Mouse (Mus musculus): ENCODE measurements at regions not wholly inside any gene's neighbourhood (a gene's known extent, or its start where the extent isn't known, plus 50 kb on each side); places are given as distances from the start of the nearest gene placed in this dataset.

DNA sequence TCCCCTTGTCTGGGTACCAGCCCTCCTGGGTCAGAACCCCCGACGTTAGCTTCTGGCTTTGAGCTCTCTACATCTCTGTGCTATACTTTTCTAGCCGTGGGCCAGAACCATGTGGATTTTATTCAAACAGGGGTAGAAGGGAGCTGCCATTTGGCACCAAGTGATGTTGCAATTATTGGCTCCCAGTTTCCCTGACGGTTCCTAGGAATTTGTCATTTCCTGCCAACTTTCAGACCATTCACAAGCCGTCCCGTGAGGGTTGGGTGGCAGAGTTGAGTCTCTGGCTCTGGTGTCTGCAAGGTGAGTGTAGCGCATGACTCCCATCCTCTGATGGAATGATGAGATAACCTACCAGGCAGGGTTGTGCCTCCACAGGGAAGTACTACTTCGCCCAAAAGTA, 181.2 kb upstream of the Zdhhc25 start:
- no peak for DNase-seq
- intact Hi-C loops (cut with DNase I; ENCODE audit: low total_unique reads), result no loop called here

DNA sequence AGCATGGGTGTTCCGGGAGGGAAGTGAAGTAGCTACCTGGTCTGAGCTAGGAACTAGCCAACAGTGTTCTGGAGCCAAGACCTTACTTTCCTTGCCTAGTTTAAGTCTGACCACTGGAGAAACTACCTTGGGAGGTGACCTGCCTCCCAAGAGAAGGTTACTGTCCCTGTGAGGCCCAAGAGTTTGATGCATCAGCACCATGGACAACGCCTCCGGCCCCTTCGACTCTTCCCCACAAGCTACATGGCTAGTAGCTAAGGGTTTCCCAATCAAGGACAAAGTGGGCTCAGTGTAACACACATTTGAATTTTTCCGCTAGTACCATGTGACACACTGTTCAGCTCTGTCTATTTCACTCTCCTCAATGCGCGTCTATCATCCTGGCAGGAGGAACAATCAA, 171.7 kb upstream of the Zdhhc25 start:
- no peak for DNase-seq

DNA sequence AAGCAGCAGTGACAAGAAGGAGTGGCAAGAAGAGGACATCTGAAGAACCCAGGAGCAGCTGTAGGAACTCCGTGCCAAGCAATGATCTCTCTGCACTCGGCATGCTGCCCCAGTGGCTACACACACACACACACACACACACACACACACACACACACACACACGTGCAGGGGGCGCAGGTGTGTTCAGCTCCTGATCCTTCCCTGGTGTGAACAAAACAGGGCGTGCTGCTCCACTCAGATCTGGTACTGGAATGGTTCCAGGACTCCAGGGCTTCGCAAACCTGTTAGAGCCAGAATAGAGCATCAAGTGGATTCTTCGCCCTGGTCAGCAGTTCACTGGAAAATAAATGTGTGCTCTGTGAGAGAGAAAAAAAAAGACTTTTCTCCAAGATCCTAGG, 169.2 kb upstream of the Zdhhc25 start:
- no peak for DNase-seq
- intact Hi-C loops (cut with DNase I; ENCODE audit: low total_unique reads), result no loop called here

More for the DNA sequence above, 171.7 kb upstream of the Zdhhc25 start:
- intact Hi-C loops (cut with DNase I; ENCODE audit: low total_unique reads), result no loop called here

DNA sequence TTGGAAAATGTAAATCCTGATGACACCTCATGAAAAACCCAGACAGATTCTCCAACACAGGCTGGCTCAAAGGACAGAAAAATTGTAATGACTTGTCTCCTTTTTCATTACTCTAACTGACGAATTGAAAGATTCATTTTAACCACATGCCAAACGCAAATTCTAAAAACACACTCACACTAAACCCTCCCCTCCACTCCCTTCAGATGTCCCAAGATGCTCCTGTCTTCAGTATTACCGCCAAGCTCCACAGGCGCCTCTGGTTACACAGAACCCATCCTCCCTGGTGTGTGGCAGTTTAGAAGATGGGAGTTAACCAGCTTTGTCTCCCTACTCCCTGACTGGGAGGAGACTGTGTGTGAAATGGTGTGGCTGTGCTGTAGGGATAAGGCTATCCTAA, 151.8 kb upstream of the Zdhhc25 start:
- DNase-seq, result no peak
- intact Hi-C loops (cut with DNase I; ENCODE audit: low total_unique reads), result no loop called here

DNA sequence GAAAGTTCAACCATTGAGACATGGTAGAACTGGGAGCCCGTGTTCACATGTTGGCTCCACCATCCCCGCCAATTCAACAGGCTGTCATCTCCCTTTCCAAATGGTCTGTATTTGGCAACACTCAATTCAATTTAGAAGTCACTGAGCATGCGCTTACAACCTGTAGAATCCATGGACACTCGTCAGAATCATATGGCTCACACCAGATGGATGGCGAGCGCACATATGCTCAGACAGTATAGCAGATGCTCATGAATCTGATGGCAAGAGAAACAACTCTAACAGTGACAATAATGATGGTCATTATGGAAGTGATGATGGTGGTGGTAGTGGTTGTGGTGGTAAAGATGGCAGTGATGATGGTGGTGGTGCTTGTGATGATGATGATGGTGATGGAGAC, 148.9 kb upstream of the Zdhhc25 start:
- no peak for DNase-seq
- intact Hi-C loops (cut with DNase I; ENCODE audit: low total_unique reads), result no loop called here

DNA sequence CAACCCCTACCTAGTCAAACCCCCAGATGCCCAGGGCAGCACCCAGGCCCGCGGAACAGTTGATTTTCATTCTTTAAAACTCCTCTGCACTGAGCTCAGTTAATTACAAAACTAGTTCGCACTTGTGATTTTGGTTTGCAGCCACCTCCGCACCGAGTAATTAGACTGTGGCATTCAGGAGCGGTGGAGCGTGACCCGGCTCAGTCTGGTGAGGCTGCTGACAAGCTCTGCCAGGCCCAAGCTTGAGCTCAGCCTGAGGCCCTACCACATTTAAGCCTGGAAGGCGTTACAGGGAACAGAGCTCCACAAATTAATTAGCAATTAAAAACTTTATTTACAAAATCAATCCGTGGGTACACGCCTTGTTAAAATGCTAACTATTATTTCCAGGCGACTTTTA, 132.0 kb upstream of the Zdhhc25 start:
- no peak for DNase-seq
- intact Hi-C loops (cut with DNase I; ENCODE audit: low total_unique reads), result no loop called here

DNA sequence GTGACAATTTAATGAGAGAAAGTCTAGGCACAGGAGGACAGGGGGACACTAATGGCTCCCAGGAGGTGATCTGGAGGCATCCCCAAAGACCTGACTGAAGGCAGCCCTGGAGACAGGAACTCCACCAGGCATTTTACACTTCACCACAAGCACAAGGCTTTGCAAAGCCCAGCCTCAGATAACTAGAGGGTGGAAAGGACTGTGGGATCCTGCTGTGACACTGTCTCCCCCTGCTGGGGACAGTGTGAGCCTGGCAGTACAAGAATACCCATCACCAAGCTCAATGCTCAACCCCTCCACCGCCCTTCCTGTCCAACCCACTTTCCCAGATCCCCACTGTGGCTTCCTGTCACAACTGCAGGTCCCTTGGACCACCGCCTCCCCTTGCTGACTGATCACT, 131.3 kb upstream of the Zdhhc25 start:
- intact Hi-C loops (cut with DNase I; ENCODE audit: low total_unique reads), result no loop called here
- no peak for DNase-seq

DNA sequence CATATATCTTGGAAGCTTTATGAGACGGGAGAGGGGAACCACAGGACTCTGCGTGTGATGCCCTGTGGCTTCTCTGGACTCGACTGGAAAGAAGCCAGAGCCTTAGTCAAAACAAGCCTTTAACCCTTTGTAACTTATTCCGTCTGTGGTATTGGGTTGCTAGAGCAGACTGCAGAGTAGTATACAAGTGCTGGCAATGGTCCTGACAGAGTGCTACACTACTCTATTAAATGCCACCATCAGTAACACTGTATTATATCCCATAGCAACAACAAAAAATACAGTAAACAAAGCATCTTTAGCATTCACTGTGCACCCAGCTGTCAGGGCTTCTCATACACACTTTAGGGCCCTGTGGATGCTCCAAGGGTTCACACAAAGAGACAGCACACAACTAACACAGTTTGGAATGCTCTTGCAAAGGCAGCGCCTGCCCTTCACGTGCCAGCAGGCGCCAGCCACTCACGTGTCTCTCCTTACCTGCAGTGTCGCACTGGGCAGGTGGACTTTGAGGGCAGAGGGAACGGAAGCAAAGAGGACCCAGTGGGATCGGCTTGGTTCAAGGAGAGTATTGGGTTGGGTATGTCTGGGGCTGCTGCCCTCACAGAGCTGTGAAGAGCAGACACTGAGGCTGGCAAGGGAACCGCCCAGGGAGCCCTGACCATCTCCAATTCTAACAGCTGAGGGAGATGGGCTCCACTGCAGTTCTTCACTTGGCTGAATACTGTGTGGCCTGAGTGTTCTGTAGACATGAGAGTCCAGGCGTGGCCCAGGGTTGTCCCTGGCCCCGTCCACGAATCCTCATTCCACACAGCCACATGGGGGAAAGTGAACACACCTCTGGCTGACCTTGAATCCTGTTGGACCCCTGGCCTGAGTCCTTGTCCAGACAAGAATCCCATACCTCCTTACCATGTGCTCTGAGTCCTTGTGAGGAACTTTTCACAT, 130.3 kb upstream of the Zdhhc25 start:
- intact Hi-C loops (cut with DNase I; ENCODE audit: low total_unique reads), result no loop called here
- no peak for DNase-seq

DNA sequence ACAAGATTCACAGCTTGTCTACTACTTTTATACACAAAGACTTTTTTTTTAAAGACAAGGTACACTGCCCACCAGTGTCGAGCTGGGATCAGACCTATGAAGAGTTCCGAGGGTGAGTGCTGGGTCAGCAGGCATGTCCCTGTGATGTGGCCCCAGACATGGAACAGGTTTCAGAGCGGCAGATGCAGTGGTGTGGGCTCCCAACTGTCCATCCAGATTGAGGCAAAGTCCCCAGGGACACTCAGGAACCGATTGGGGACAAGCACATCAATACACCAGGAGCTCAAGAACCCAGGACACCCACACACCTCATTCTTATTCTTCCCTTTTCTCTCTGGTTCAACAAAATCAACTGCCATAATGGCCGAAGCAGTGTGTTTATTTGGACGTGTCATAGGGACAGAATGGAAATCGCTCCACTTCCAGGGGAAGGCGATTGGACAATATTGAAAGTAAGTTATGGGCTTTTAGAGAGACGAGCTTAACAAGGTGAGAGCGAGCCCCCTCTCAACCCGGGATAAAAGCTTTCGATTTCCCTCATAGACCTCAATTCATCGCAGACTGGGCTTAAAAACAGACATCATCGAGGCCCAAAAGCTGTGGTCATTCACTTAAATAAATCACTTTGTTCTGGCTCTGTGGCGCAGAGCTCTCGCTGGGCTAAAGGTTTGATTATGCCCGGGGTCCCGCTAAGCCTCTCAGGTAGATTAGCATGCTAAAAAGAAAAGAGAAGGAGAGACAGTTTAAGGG, 127.6 kb upstream of the Zdhhc25 start:
- intact Hi-C loops (cut with DNase I; ENCODE audit: low total_unique reads), result no loop called here
- DNase-seq, result no peak

DNA sequence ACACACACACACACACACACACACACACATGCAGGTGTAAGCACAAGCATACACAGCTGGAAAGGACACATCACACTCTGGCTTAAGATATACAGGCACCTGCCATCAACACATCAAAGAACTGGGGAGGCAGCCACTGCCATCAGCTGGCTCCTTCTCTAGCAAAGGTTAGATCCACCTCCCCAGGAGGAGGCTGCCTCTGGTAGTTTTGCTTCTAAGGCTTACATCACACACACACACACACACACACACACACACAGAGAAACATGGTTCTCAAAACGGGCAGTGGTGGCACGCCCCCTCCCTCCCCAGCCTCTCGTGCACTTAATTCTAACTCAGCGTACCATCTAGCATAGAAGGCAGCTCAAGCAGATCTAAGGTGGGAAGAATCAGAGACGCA, 126.9 kb upstream of the Zdhhc25 start:
- intact Hi-C loops (cut with DNase I; ENCODE audit: low total_unique reads), result no loop called here
- no peak for DNase-seq

DNA sequence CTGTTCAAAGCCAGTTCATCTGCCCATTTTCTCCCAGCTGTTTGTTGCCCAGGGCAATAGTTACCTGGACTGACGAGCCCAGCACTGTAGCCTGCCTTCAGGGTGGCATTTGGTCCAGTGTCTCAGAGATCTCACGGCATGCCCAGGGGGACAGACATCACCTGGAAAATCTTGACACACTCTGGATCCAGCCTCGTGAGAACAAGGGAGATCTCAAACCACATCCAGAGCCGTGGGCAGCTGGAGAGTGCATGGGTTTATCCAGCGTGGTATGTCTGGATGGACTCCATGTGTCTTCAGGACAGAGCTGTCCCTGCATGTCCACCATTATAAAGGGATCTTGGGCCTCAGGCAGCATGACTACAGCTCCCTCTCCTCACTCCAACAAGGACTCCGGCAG, 116.6 kb upstream of the Zdhhc25 start:
- intact Hi-C loops (cut with DNase I; ENCODE audit: low total_unique reads), result no loop called here

DNA sequence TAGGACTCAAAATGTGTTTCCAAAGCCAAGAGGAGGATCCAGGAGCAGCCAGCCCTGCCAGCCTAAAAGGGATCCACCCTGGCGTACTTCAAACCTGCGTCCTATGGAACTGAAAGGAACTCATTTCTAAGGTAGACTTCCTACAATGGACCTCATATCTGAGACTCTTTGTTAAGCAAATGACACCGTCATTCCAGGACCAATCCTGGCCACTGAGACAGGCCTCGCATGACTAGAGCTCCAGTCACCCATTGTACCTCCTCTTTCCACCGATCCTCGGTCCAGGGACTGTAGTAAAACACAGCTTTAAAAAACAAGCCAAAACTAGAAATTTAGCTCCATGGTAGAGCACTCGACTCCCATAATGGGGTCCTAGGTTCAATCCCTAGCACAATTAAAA, 110.4 kb upstream of the Zdhhc25 start:
- DNase-seq, result no peak

More for the DNA sequence above, 116.6 kb upstream of the Zdhhc25 start:
- no peak for DNase-seq

DNA sequence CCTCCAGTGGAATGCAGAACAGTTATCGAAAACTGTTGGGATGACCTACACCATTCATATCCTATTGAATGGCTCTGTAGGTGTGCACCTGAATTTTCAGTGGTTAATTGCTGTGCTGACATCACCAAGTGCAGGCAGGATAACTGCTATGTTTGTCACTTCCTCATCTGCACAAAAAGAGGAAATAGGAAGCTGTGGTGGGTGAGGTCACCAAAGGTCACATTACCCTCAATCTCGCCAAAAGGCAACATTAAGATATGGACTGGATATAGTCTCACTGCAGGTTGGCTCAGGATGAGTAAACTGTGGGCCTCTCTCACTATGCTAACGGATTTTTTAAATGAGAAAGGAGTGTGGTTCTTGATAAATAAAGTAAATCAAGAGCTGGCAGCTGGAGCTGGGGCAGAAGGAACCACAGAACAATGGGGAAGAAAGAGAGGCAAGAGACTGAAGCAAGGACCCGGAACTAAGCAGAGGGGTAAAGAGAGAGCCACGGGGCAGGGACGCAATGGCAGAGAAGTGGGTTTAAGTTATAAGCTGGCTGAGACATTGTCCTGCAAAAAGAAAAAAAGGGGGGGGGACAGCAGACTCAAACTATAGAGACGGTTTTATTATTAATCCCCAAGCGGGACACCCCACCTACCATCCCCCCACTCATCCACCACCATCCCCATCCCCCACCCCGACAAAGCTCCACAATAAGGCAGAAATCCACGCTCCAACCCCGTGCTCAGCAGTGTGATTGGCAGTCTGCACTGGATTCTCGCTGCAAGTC, 109.6 kb upstream of the Zdhhc25 start:
- intact Hi-C loops (cut with DNase I; ENCODE audit: low total_unique reads), result no loop called here
- no peak for DNase-seq

More for the DNA sequence above, 110.4 kb upstream of the Zdhhc25 start:
- intact Hi-C loops (cut with DNase I; ENCODE audit: low total_unique reads), result no loop called here

DNA sequence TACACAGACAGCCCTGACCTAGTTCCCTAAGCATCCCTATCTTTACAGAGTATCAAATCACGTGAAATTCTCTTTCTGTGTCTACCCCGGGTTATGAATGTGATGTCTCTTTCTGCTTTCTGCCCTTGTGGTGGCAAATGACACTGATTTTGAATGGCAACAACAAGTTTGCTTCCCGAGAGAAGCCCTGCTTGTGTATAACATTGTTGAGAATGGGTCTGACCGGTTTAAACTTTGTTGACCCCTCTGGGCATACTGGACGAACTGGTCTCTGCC, 109.1 kb upstream of the Zdhhc25 start:
- intact Hi-C loops (cut with DNase I; ENCODE audit: low total_unique reads), result no loop called here
- no peak for DNase-seq

DNA sequence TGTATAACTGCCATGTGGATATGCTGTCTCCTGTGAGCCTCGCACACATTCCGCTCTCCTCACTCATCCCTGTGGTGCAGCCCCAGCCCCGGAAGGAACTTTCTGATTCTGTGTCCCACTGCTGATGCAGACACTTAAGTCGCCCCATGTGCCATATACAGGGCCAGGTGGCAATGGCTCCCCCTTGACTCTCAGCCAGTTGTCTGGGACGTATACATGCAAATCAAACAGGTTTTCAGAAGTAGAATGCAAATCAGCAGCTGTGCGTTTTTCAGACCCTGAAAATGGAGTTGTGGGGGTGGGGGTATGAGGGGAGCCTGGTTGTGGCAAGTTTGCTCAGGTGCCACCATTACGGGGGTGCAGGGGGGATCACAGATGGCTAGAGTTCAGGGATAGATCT, 102.1 kb upstream of the Zdhhc25 start:
- DNase-seq, result no peak
- intact Hi-C loops (cut with DNase I; ENCODE audit: low total_unique reads), result no loop called here

DNA sequence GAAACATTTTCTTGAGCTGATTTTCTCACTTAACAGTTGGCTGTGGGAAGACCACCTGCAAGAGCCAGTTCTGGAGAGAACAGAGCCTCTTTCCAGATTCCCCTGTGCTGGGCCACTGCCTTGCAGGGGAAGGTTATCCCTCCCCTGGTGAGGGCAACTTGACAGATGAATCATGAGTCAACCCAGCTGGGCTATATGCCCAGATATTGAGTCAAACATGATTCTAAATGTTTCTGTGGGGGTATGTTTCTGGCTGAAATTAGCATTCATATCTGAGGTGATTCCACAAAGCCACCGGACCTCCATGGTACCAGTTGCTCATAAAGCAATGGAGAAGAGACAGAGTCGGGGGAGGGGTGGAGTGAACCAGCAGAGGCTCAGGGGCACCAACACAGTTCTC, 97.8 kb upstream of the Zdhhc25 start:
- intact Hi-C loops (cut with DNase I; ENCODE audit: low total_unique reads), result no loop called here
- no peak for DNase-seq

DNA sequence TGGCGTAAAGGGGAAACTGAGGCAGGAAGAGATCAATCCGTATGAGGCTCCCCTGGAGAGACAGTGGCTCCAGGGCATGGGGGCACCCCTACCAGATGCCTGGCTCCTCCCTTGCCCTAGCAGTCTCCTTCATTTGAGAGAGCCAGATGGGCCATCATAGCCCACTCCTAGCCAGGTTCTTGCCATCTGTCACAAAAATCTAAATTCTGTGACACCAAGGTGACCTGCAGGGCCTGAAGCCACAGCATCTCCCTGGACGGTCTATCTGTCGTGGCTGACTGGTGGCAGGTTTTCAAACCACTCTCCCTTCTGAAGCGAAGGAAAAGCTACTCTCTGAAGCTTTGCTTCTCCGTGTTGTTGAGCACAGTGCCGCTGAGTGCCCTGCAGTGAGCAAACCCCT, 96.2 kb upstream of the Zdhhc25 start:
- no peak for DNase-seq
- intact Hi-C loops (cut with DNase I; ENCODE audit: low total_unique reads), result no loop called here

DNA sequence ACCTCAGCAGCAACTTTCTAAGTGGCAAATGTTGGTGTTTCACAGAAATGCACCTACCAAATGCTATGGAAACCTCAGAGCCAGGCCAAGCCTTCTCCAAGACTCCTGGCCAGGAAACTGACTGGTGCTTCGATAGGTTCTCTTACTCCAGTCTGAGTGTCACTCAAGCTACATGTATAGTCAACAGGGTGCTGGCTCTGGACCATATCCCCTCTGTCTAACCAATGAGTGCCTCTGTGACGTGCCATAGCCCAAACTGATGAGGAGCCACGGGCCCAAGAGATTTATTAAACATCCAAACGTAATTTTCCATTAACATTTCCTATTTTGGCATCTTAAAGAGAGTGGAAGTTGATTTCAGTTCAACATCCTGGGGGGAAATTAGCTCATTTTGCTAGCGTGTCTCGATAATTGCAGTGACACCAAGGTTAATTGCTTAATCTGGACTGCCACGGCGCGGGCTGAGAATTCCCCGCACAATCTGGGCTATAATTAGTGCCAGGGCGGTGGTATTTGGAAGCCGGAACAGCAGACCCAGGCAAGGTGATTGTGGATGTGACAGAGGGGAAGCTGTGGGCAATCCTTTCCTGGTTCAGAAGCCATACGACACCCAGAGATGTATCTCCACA, 94.5 kb upstream of the Zdhhc25 start:
- intact Hi-C loops (cut with DNase I; ENCODE audit: low total_unique reads), result no loop called here
- DNase-seq, result no peak

DNA sequence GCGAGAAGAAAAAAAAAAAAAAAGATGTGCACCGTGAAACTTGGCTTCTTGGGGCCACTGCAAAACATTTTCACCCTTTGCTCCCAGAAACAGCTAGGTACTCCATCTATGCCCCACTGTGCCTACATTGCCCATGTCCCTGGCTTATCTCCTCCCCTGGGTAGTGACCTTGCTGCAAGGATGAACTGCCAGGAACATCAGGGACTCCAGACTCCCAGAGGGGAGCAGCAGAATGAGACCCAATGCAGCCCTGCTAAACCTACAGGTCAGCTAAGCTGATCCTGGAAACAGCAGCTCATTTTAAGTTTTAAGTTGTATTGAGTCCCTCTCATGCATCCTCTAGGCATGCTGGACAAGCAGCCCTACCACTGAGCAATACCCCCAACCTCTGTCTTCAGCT, 92.2 kb upstream of the Zdhhc25 start:
- intact Hi-C loops (cut with DNase I; ENCODE audit: low total_unique reads), result no loop called here
- no peak for DNase-seq

DNA sequence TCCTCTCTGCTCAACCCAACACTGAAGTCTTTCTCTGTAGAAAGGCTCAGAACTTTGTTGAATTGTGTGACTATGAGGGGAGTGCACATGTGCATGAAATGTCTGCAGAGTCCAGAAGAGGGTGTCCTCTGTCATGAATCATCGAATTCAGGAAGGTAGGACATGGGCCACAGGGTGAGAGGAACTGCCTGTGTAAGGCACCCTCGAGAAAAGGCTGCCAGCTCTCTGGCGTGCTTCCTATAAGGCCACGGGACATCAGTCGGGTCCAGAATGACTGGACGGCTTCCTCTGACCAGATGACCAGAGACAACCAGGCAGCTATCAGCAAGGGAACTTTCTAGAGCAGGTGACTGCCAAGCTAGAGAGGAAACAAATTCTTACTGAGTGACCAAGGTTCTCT, 91.1 kb upstream of the Zdhhc25 start:
- intact Hi-C loops (cut with DNase I; ENCODE audit: low total_unique reads), result no loop called here
- no peak for DNase-seq

Measured in gastrocnemius, postnatal 14 days (tissue).